Mouse (Mus musculus) retina, postnatal 7 days (tissue): ENCODE measurements around the gene Cbfa2t2.
A peak's percentile ranks its signal among the peaks of the same experiment; 100 is the strongest.

Experiments used
- DNase-seq: peaks from one replicate; pipeline ENCODE4 v3.0.0-alpha.2; 2012; ENCODE audit warnings: low read depth, low spot score

Gene Cbfa2t2

GRCm38 (mm10) chr2:154538310-154538709 lies 102.0 kb downstream of the Cbfa2t2 start:
- DNase-seq = no peak

- no peak for DNase-seq
Measured at GRCm38 (mm10) chr2:154538710-154539109, 102.4 kb downstream of the Cbfa2t2 start.

- no peak for DNase-seq
Measured at GRCm38 (mm10) chr2:154539720-154540119, 103.4 kb downstream of the Cbfa2t2 start.

- no peak for DNase-seq
Measured at GRCm38 (mm10) chr2:154541630-154542029, 105.3 kb downstream of the Cbfa2t2 start.

- no peak for DNase-seq
Measured at GRCm38 (mm10) chr2:154543567-154544347, 107.5 kb downstream of the Cbfa2t2 start.

GRCm38 (mm10) chr2:154546711-154547110 lies 110.4 kb downstream of the Cbfa2t2 start, which contains the start of gene 1700003F12Rik:
Gene 1700003F12Rik (plus strand): TSS chr2:154547085.
- DNase-seq = no peak

GRCm38 (mm10) chr2:154548688-154549087 lies 112.4 kb downstream of the Cbfa2t2 start:
- DNase-seq = no peak

- DNase-seq = peak; percentile 56
Measured at GRCm38 (mm10) chr2:154549127-154549885, 113.0 kb downstream of the Cbfa2t2 start.

GRCm38 (mm10) chr2:154549886-154550189 lies 113.6 kb downstream of the Cbfa2t2 start:
- no peak for DNase-seq

- DNase-seq = no peak
Measured at GRCm38 (mm10) chr2:154550937-154551336, 114.7 kb downstream of the Cbfa2t2 start.

- DNase-seq = no peak
Measured at GRCm38 (mm10) chr2:154551476-154551875, 115.2 kb downstream of the Cbfa2t2 start, which contains the start of gene Actl10. Gene Actl10 (plus strand): TSS chr2:154551776.

GRCm38 (mm10) chr2:154551927-154552326 lies 115.6 kb downstream of the Cbfa2t2 start:
- DNase-seq = no peak

- DNase-seq = peak; percentile 51
Measured at GRCm38 (mm10) chr2:154552424-154552907, 116.2 kb downstream of the Cbfa2t2 start.

- no peak for DNase-seq
Measured at GRCm38 (mm10) chr2:154555235-154555634, 119.0 kb downstream of the Cbfa2t2 start.

- DNase-seq = no peak
Measured at GRCm38 (mm10) chr2:154557184-154557832, 121.0 kb downstream of the Cbfa2t2 start.

GRCm38 (mm10) chr2:154558264-154559039 lies 122.2 kb downstream of the Cbfa2t2 start, which contains the start of gene Necab3:
Gene Necab3 (minus strand): TSS chr2:154558890.
- no peak for DNase-seq

- DNase-seq = no peak
Measured at GRCm38 (mm10) chr2:154563612-154564170, 127.4 kb downstream of the Cbfa2t2 start.

- DNase-seq = no peak
Measured at GRCm38 (mm10) chr2:154565562-154565961, 129.3 kb downstream of the Cbfa2t2 start.

GRCm38 (mm10) chr2:154566641-154567040 lies 130.4 kb downstream of the Cbfa2t2 start:
- no peak for DNase-seq

- DNase-seq = no peak
Measured at GRCm38 (mm10) chr2:154567766-154568165, 131.5 kb downstream of the Cbfa2t2 start.
